Mouse (Mus musculus): Measurements from ENCODE around the gene Cd200r1. TPM values are rescaled to one million over a fixed set of nuclear protein-coding genes. Genes with fewer than 3 reads are reported as not detected.

The Cd200r1 gene
- total and polyA plus RNA-seq, 2 experiments from 2014 or later = 0.52 TPM; not detected in 1

DNA sequence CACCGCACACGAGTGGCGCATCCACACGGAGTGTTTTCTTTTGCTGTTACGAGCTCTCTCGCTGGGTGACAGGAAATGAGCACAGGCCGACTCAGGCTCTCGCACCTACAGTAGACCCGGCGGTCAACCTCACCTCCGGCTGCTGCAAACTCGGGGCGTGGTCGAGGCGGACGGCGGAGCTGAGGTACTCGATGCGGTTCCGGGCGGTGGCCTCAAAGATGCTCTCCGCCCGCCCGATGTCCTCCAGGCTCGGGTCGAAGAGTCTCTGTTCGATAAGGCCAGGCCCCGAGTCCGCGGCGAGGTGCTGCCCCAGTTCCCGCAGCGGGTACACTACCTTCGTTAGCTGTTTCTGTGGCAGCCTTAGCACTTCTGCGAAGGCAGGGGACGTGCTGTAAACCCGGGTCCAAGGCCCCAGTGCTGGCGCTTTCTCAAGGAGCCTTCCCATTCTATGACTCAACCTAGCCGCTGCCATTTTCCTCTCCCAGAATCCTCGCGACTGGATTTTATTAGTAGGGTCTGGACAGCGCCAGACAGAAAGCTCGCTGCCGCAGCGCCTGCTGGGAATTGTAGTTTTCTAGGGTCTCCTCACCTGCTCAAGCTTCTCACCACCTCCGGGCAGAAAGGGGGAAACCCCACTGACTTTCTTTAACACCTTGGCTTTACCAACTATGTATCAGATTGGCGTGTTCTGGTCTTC lies 19.5 kb upstream of the Cd200r1 start, which contains the start of gene Gtpbp8:
Gene Gtpbp8, minus strand, starts transcription at position 498 of the 697 bp plus-strand sequence.
- no peaks in the 10 kb centered on the region for H3K9me3 ChIP-seq (ENCODE audit: low read length)
- H3K27me3 ChIP-seq (ENCODE audit: insufficient read depth, low read length) = no peaks in the 10 kb centered on the region
- H3K27ac ChIP-seq (ENCODE audit: low read depth, low read length) = peak within 1 kb of the TSS; percentile 98
- H3K4me1 ChIP-seq (ENCODE audit: insufficient read depth, low read length) = peaks cover 8% of the 10 kb centered on the region
- peak; percentile 95 for DNase-seq (ENCODE audit: low spot score)
- WGBS = under 1% methylated on average over 47 of the region's 47 CpGs
- H3K4me3 ChIP-seq (ENCODE audit: low read depth, low read length) = peak within 1 kb of the TSS; percentile 92
- peaks cover 8% of the 10 kb centered on the region; the same call in 1 of the 2 replicates for H3K36me3 ChIP-seq (ENCODE audit: insufficient read depth, low read length)
- ATAC-seq (ENCODE audit: low FRiP score) = peak; percentile 97
- peak within 1 kb of the TSS; percentile 92 for H3K9ac ChIP-seq (replicated peaks; ENCODE audit: low read length, poor library complexity, severe bottlenecking)
- no peak for TF ChIP-seq CTCF (IDR thresholded peaks at IDR 0.05)
- peak within 1 kb of the TSS; percentile 56 for H3K4me2 ChIP-seq (ENCODE audit: low read depth, low read length, poor library complexity, severe bottlenecking)

DNA sequence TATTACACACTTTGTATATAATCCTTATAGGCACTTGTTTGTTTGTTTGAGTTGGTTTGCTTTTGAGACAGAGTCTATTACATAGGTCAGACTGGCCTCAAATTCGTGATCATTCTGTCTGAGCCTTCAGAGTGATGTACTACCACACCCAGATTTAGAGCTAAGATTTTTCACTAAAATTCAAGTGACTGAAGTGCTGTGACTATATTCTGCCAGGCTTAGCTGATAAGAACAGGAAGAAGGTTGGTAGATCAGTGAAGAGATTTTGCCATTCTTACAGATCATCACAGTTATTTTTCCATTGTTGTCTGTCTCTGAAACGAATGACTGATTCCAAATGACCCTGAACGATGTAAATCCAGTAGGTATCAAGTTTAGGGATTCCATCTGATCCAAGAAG lies 17.5 kb upstream of the Cd200r1 start:
- DNase-seq (ENCODE audit: low spot score) (no peak), ATAC-seq (ENCODE audit: low FRiP score) (no peak)
- no peak overlapping the region for H3K27ac ChIP-seq (ENCODE audit: low read depth, low read length)
- H3K4me2 ChIP-seq (ENCODE audit: low read depth, low read length, poor library complexity, severe bottlenecking) = no peak overlapping the region
- no peaks in the 10 kb centered on the region for H3K36me3 ChIP-seq (ENCODE audit: insufficient read depth, low read length)
- no peaks in the 10 kb centered on the region for H3K27me3 ChIP-seq (ENCODE audit: insufficient read depth, low read length)
- no peak for TF ChIP-seq CTCF (IDR thresholded peaks at IDR 0.05)
- H3K4me3 ChIP-seq (ENCODE audit: low read depth, low read length) = no peak overlapping the region
- 62% methylated on average over 3 of the region's 3 CpGs for WGBS
- no peaks in the 10 kb centered on the region for H3K9me3 ChIP-seq (ENCODE audit: low read length)
- H3K9ac ChIP-seq (replicated peaks; ENCODE audit: low read length, poor library complexity, severe bottlenecking) = no peak overlapping the region
- H3K4me1 ChIP-seq (ENCODE audit: insufficient read depth, low read length) = peaks cover 8% of the 10 kb centered on the region

DNA sequence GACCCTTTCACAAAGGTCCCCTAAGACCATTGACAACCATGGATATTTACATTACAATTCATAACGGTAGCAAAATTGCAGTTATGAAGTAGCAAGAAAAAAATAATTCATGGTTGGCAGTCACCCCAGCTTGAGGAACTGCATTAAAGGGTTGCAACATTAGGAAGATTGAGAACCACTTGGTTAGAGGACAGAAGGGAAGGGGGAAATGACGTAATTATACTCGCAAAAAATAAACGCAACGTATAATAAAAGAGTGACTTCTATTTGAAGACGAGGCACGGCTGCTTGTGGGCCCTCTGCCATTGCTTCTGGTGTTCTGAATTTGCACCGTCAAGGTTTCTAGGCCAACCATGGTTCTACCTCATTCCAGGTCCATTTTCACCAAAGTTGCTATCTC lies 7.8 kb upstream of the Cd200r1 start:
- Histone ChIP-seq H3K27ac (ENCODE audit: low read depth, low read length) (no peak overlapping the region), H3K4me1 (ENCODE audit: insufficient read depth, low read length) (no peaks in the 10 kb centered on the region), H3K27me3 (ENCODE audit: insufficient read depth, low read length) (no peaks in the 10 kb centered on the region), H3K9me3 (ENCODE audit: low read length) (no peaks in the 10 kb centered on the region), H3K9ac (replicated peaks; ENCODE audit: low read length, poor library complexity, severe bottlenecking) (no peak overlapping the region), H3K4me3 (ENCODE audit: low read depth, low read length) (no peak overlapping the region), H3K36me3 (ENCODE audit: insufficient read depth, low read length) (no peaks in the 10 kb centered on the region), H3K4me2 (ENCODE audit: low read depth, low read length, poor library complexity, severe bottlenecking) (no peak overlapping the region)
- no peak for ATAC-seq (ENCODE audit: low FRiP score)
- WGBS = 92% methylated on average over 8 of the region's 8 CpGs
- no peak for TF ChIP-seq CTCF (IDR thresholded peaks at IDR 0.05)
- DNase-seq (ENCODE audit: low spot score) = no peak

GRCm38 (mm10) chr16:44761811-44762210 lies 3.7 kb upstream of the Cd200r1 start:
- no peak overlapping the region for H3K9ac ChIP-seq (replicated peaks; ENCODE audit: low read length, poor library complexity, severe bottlenecking)
- peak; percentile 38 for TF ChIP-seq CTCF (IDR thresholded peaks at IDR 0.05)
- H3K36me3 ChIP-seq (ENCODE audit: insufficient read depth, low read length) = no peaks in the 10 kb centered on the region
- H3K4me1 ChIP-seq (ENCODE audit: insufficient read depth, low read length) = no peaks in the 10 kb centered on the region
- no peak overlapping the region for H3K4me3 ChIP-seq (ENCODE audit: low read depth, low read length)
- no peaks in the 10 kb centered on the region for H3K27me3 ChIP-seq (ENCODE audit: insufficient read depth, low read length)
- ATAC-seq (ENCODE audit: low FRiP score) = no peak
- H3K27ac ChIP-seq (ENCODE audit: low read depth, low read length) = no peak overlapping the region
- no peaks in the 10 kb centered on the region for H3K9me3 ChIP-seq (ENCODE audit: low read length)
- no peak for DNase-seq (ENCODE audit: low spot score)
- WGBS = 66% methylated on average over 1 of the region's 1 CpGs
- no peak overlapping the region for H3K4me2 ChIP-seq (ENCODE audit: low read depth, low read length, poor library complexity, severe bottlenecking)

- Histone ChIP-seq H3K4me2 (ENCODE audit: low read depth, low read length, poor library complexity, severe bottlenecking) (no peak overlapping the region), H3K27me3 (ENCODE audit: insufficient read depth, low read length) (no peaks in the 10 kb centered on the region), H3K9me3 (ENCODE audit: low read length) (no peaks in the 10 kb centered on the region), H3K27ac (ENCODE audit: low read depth, low read length) (no peak overlapping the region), H3K9ac (replicated peaks; ENCODE audit: low read length, poor library complexity, severe bottlenecking) (no peak overlapping the region), H3K36me3 (ENCODE audit: insufficient read depth, low read length) (no peaks in the 10 kb centered on the region), H3K4me1 (ENCODE audit: insufficient read depth, low read length) (no peaks in the 10 kb centered on the region), H3K4me3 (ENCODE audit: low read depth, low read length) (no peak overlapping the region)
- no peak for TF ChIP-seq CTCF (IDR thresholded peaks at IDR 0.05)
- 83% methylated on average over 9 of the region's 9 CpGs for WGBS
- ATAC-seq (ENCODE audit: low FRiP score) (no peak), DNase-seq (ENCODE audit: low spot score) (no peak)
These were observed 870 bp downstream of the Cd200r1 start for GRCm38 (mm10) chr16:44766320-44766892.

DNA sequence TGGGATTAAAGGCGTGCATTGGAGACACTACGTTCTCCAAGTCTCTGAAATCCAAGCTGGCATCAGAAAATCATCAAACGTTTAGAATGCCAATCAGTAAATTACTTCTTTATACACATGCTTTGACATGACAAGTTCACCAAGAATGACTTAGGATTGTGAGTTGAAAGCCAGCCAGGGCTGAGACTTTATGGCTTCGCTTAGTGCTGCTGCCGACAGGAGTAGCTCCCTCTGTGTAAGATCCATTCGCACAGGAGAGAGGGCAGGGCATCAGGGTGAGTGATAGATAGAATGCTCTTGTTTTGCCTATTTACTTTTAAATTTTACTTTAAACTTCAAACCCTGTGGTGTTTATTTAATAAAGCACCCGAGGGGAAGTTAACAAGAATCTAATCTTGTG lies 2.0 kb downstream of the Cd200r1 start:
- no peak for ATAC-seq (ENCODE audit: low FRiP score)
- WGBS = 89% methylated on average over 7 of the region's 7 CpGs
- H3K27ac ChIP-seq (ENCODE audit: low read depth, low read length) = no peak overlapping the region
- no peaks in the 10 kb centered on the region for H3K4me1 ChIP-seq (ENCODE audit: insufficient read depth, low read length)
- no peak overlapping the region for H3K4me2 ChIP-seq (ENCODE audit: low read depth, low read length, poor library complexity, severe bottlenecking)
- H3K9ac ChIP-seq (replicated peaks; ENCODE audit: low read length, poor library complexity, severe bottlenecking) = no peak overlapping the region
- no peaks in the 10 kb centered on the region for H3K9me3 ChIP-seq (ENCODE audit: low read length)
- no peaks in the 10 kb centered on the region for H3K27me3 ChIP-seq (ENCODE audit: insufficient read depth, low read length)
- no peaks in the 10 kb centered on the region for H3K36me3 ChIP-seq (ENCODE audit: insufficient read depth, low read length)
- TF ChIP-seq CTCF (IDR thresholded peaks at IDR 0.05) = no peak
- no peak overlapping the region for H3K4me3 ChIP-seq (ENCODE audit: low read depth, low read length)
- DNase-seq (ENCODE audit: low spot score) = no peak
